Mouse (Mus musculus): ENCODE data around the gene Mthfsd.

The Mthfsd gene

GRCm38 (mm10) chr8:121088281-121088680 lies 19.9 kb downstream of the Mthfsd start:
- DNase-seq: no peak

GRCm38 (mm10) chr8:121086004-121086900 lies 21.9 kb downstream of the Mthfsd start:
- DNase-seq: no peak

GRCm38 (mm10) chr8:121085561-121085960 lies 22.6 kb downstream of the Mthfsd start:
- no peak for DNase-seq

- DNase-seq: no peak
Measured at GRCm38 (mm10) chr8:121085011-121085410, 23.2 kb downstream of the Mthfsd start.

- DNase-seq: peak in 1 of 2 experiments; percentile 28
Measured at GRCm38 (mm10) chr8:121084210-121084951, 23.8 kb downstream of the Mthfsd start, which contains the start of gene Foxf1. Gene Foxf1, plus strand, starts transcription at chr8:121084386.

- no peak for DNase-seq
Measured at GRCm38 (mm10) chr8:121083936-121084209, 24.3 kb downstream of the Mthfsd start.

- peak; percentile 71 to 80 for DNase-seq
Measured at GRCm38 (mm10) chr8:121083093-121083935, 24.9 kb downstream of the Mthfsd start.

- no peak for DNase-seq
Measured at GRCm38 (mm10) chr8:121082218-121083092, 25.7 kb downstream of the Mthfsd start.

- no peak for DNase-seq
Measured at GRCm38 (mm10) chr8:121081398-121081797, 26.8 kb downstream of the Mthfsd start.

- DNase-seq: no peak
Measured at GRCm38 (mm10) chr8:121080361-121081090, 27.7 kb downstream of the Mthfsd start.

GRCm38 (mm10) chr8:121079944-121080343 lies 28.2 kb downstream of the Mthfsd start:
- no peak for DNase-seq

GRCm38 (mm10) chr8:121079201-121079600 lies 29.0 kb downstream of the Mthfsd start:
- no peak for DNase-seq

- DNase-seq: no peak
Measured at GRCm38 (mm10) chr8:121078721-121079120, 29.5 kb downstream of the Mthfsd start.

- DNase-seq: no peak
Measured at GRCm38 (mm10) chr8:121076555-121076954, 31.6 kb downstream of the Mthfsd start.

GRCm38 (mm10) chr8:121075936-121076335 lies 32.3 kb downstream of the Mthfsd start:
- no peak for DNase-seq

GRCm38 (mm10) chr8:121074848-121075145 lies 33.4 kb downstream of the Mthfsd start:
- DNase-seq: no peak

- no peak for DNase-seq
Measured at GRCm38 (mm10) chr8:121074108-121074847, 33.9 kb downstream of the Mthfsd start.

GRCm38 (mm10) chr8:121073174-121074107 lies 34.8 kb downstream of the Mthfsd start:
- no peak for DNase-seq

- DNase-seq: no peak
Measured at GRCm38 (mm10) chr8:121072406-121073130, 35.6 kb downstream of the Mthfsd start.

All from kidney, postnatal 36 days (tissue).